8 mouse cellular contexts compared by ENCODE assay signal in the genomic region with DNA sequence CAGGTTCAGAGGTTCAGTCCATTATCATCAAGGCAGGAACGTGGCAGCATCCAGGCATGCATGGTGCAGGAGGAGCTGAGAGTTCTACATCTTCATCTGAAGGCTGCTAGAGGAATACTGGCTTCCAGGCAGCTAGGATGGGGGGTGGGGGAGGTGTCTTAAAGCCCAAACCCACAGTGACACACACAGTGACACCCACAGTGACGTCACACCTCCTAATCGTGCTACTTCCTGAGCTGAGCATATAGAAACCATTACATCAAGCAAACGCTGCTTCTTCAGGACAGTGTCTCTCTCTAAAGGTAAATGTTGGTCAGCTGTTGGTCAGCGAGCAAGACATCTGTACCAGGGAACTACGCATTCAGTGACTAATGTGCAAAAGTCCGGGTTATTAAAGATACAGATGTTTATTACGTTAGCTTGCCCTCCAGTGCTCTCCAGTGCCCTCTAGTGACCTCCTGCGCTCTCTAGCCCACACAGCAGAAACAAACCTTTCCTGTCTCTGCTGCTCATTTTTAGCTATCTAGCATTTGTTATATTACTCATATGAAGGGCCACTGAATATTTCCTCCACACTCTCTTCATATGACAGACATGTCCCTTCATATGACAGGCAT.
DNase-seq lines count a peak whose midpoint lies in the region; ATAC-seq and TF ChIP-seq lines count a peak whose summit lies in the region.

No protein-coding gene starts in this region.

- H3K4me3 ChIP-seq in hindbrain, postnatal 0 days (ENCODE audit: low read length) = no peak overlapping the region
- no peak overlapping the region for H3K4me3 ChIP-seq in hindbrain, embryonic 13.5 days
- H3K4me3 ChIP-seq in E14TG2a.4 (replicated peaks; ENCODE audit: low read length) = no peak overlapping the region
- H3K4me3 ChIP-seq in intestine, postnatal 0 days (ENCODE audit: low read depth, low read length) = no peak overlapping the region

- WGBS in hindbrain, postnatal 0 days = 64% methylated on average over 9 of the region's 9 CpGs
- WGBS in hindbrain, embryonic 13.5 days = 66% methylated on average over 9 of the region's 9 CpGs
- WGBS in intestine, postnatal 0 days = 41% methylated on average over 9 of the region's 9 CpGs

- no peaks in the 10 kb centered on the region for H3K9me3 ChIP-seq in hindbrain, postnatal 0 days (ENCODE audit: low read length)
- no peaks in the 10 kb centered on the region for H3K9me3 ChIP-seq in hindbrain, embryonic 13.5 days
- H3K9me3 ChIP-seq in E14TG2a.4 (ENCODE audit: low read length) = no peaks in the 10 kb centered on the region
- H3K9me3 ChIP-seq in intestine, postnatal 0 days (ENCODE audit: control insufficient read depth) = no peaks in the 10 kb centered on the region

- no peak overlapping the region for H3K4me2 ChIP-seq in hindbrain, postnatal 0 days (ENCODE audit: low read depth, low read length)
- no peak overlapping the region for H3K4me2 ChIP-seq in hindbrain, embryonic 13.5 days
- 0 out of 2 replicates have a peak overlapping the region, but pooled peaks have one; percentile 27 for H3K4me2 ChIP-seq in intestine, postnatal 0 days (replicated peaks; ENCODE audit: low read depth)

- H3K27me3 ChIP-seq in hindbrain, postnatal 0 days (ENCODE audit: insufficient read depth, low read length) = no peaks in the 10 kb centered on the region
- H3K27me3 ChIP-seq in hindbrain, embryonic 13.5 days = no peaks in the 10 kb centered on the region
- H3K27me3 ChIP-seq in E14TG2a.4 (ENCODE audit: insufficient read depth, low read length) = no peaks in the 10 kb centered on the region
- H3K27me3 ChIP-seq in intestine, postnatal 0 days (replicated peaks; ENCODE audit: control insufficient read depth, insufficient read depth, low read length) = no peaks in the 10 kb centered on the region

- H3K9ac ChIP-seq in hindbrain, postnatal 0 days (replicated peaks; ENCODE audit: low read length) = no peak overlapping the region
- H3K9ac ChIP-seq in hindbrain, embryonic 13.5 days = no peak overlapping the region
- no peak overlapping the region for H3K9ac ChIP-seq in intestine, postnatal 0 days (ENCODE audit: low read depth, low read length)

- ATAC-seq in hindbrain, postnatal 0 days = no peak
- no peak for ATAC-seq in hindbrain, embryonic 13.5 days (ENCODE audit: low FRiP score)
- peak; percentile 49 for ATAC-seq in intestine, postnatal 0 days

- peaks cover 5% of the 10 kb centered on the region for H3K4me1 ChIP-seq in hindbrain, postnatal 0 days (ENCODE audit: insufficient read depth, low read length)
- H3K4me1 ChIP-seq in hindbrain, embryonic 13.5 days (replicated peaks) = peaks cover 8% of the 10 kb centered on the region
- H3K4me1 ChIP-seq in E14TG2a.4 (replicated peaks; ENCODE audit: low read depth, low read length) = peaks cover 9% of the 10 kb centered on the region
- no peaks in the 10 kb centered on the region for H3K4me1 ChIP-seq in intestine, postnatal 0 days (replicated peaks; ENCODE audit: control insufficient read depth, insufficient read depth, low read length)

- H3K36me3 ChIP-seq in hindbrain, postnatal 0 days (ENCODE audit: insufficient read depth, low read length) = no peaks in the 10 kb centered on the region
- no peaks in the 10 kb centered on the region for H3K36me3 ChIP-seq in hindbrain, embryonic 13.5 days
- H3K36me3 ChIP-seq in E14TG2a.4 (ENCODE audit: insufficient read depth, low read length) = no peaks in the 10 kb centered on the region
- H3K36me3 ChIP-seq in intestine, postnatal 0 days (ENCODE audit: control insufficient read depth, insufficient read depth) = no peaks in the 10 kb centered on the region

- TF ChIP-seq POLR2A in brain, embryonic 14.5 days (IDR thresholded peaks at IDR 0.05; ENCODE audit: borderline replicate concordance, extremely low read depth, insufficient read depth, insufficient read length, poor library complexity, severe bottlenecking) = no peak

- peak; percentile 66 for TF ChIP-seq CTCF in hindbrain, postnatal 0 days (IDR thresholded peaks at IDR 0.05; ENCODE audit: low read depth)
- TF ChIP-seq CTCF in E14TG2a.4 (conservative IDR thresholded peaks at IDR 0.05; ENCODE audit: low read length) = peak; percentile 64
- peak; percentile 59; the same call in 1 of the 2 replicates for TF ChIP-seq CTCF in brain, embryonic 14.5 days (IDR thresholded peaks at IDR 0.05; ENCODE audit: borderline replicate concordance, extremely low read depth, insufficient read depth, insufficient read length)
- TF ChIP-seq CTCF in intestine, postnatal 0 days (IDR thresholded peaks at IDR 0.05; ENCODE audit: low read depth) = peak; percentile 81

- no peak overlapping the region for H3K27ac ChIP-seq in hindbrain, postnatal 0 days
- no peak overlapping the region for H3K27ac ChIP-seq in hindbrain, embryonic 13.5 days
- H3K27ac ChIP-seq in intestine, postnatal 0 days (ENCODE audit: low read depth, low read length) = no peak overlapping the region

- DNase-seq in hindbrain, postnatal 0 days (ENCODE audit: low spot score) = peak; percentile 40
- DNase-seq in brain, embryonic 14.5 days (ENCODE audit: low read depth) = peak; percentile 29
- DNase-seq in naive thymus-derived CD4-positive, alpha-beta T cell, adult 2 months (ENCODE audit: low read depth) = peak; percentile 13
- no peak for DNase-seq in cerebellum, adult 11 months
- no peak for DNase-seq in yolk sac, embryonic 10.5 days (ENCODE audit: low spot score)

Comparison
In these comparisons a context has a peak if more than half of its experiments do, and no peak if none do; other contexts are left out.
1. DNase-seq: peak in hindbrain, postnatal 0 days (single experiment), brain, embryonic 14.5 days (single experiment) and naive thymus-derived CD4-positive, alpha-beta T cell, adult 2 months (single experiment); none in cerebellum, adult 11 months (single experiment) and yolk sac, embryonic 10.5 days (single experiment).
2. Peak in every context shown above with its lines, with median percentiles within 50 percentile points of each other: CTCF ChIP-seq.